Mouse (Mus musculus): ENCODE results near the gene Fkrp. TPM values are rescaled to one million over a fixed set of nuclear protein-coding genes. Genes with fewer than 3 reads are reported as not detected.

Fkrp gene
- 25.6 and 27.7 TPM in 2 replicates for polyA plus RNA-seq (2014; fragmentation: Nextera tagmentation; extraction: Ambion mirVana)

DNA sequence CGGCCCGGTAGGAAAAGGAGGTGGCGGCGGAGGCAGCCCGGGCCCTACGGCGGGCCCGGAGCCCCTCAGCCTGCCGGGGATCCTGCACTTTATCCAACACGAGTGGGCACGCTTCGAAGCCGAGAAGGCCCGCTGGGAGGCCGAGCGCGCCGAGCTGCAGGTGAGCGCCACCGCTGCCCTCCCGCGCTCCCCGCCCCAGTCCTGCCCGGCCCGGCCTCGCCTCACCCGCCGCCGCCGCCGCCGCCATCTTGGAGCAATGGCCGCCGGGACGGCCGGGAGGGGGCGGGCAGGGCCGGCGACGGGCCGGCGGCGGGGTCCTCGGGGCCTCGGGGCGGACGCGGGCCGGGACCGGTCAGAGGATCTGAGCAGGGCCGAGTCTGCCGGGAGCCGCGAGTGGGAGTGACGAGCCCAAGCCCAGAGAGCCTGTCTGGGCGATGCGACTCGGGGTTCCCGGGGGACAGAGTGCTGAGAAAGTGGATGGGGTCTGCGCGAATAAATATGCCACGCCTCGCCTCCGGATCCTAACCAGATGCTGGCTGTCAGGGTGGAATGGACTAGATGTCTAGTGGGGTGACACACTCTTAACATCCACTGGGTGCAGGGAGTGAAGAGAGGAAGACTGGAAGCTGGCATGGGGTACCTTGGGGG, at the start of gene Fkrp:
TSS of gene Fkrp (minus strand) at position 258 of the 648 bp plus-strand sequence.
- peaks cover 4% of the 10 kb centered on the region for H3K36me3 ChIP-seq (ENCODE audit: control insufficient read depth, insufficient read depth, low read length)
- H3K9ac ChIP-seq (ENCODE audit: low read depth, low read length) = peak within 1 kb of the TSS; percentile 100
- peak within 1 kb of the TSS; percentile 93 for H3K27ac ChIP-seq (ENCODE audit: low read depth, low read length)
- H3K4me3 ChIP-seq (ENCODE audit: low read depth, low read length) = peak within 1 kb of the TSS; percentile 95
- peak; percentile 62 for ATAC-seq (replicated peaks; ENCODE audit: insufficient number of reproducible peaks, low FRiP score, low TSS enrichment)
- under 1% methylated on average over 57 of the region's 64 CpGs for WGBS (ENCODE audit: insufficient replicate concordance)
- H3K4me1 ChIP-seq (ENCODE audit: control insufficient read depth, insufficient read depth, low read length) = peaks cover 51% of the 10 kb centered on the region
- peak within 1 kb of the TSS; percentile 99 for H3K4me2 ChIP-seq
- no peaks in the 10 kb centered on the region for H3K9me3 ChIP-seq (replicated peaks; ENCODE audit: control insufficient read depth, low read length)
- peaks cover 9% of the 10 kb centered on the region for H3K27me3 ChIP-seq (ENCODE audit: control insufficient read depth, insufficient read depth, low read length)

DNA sequence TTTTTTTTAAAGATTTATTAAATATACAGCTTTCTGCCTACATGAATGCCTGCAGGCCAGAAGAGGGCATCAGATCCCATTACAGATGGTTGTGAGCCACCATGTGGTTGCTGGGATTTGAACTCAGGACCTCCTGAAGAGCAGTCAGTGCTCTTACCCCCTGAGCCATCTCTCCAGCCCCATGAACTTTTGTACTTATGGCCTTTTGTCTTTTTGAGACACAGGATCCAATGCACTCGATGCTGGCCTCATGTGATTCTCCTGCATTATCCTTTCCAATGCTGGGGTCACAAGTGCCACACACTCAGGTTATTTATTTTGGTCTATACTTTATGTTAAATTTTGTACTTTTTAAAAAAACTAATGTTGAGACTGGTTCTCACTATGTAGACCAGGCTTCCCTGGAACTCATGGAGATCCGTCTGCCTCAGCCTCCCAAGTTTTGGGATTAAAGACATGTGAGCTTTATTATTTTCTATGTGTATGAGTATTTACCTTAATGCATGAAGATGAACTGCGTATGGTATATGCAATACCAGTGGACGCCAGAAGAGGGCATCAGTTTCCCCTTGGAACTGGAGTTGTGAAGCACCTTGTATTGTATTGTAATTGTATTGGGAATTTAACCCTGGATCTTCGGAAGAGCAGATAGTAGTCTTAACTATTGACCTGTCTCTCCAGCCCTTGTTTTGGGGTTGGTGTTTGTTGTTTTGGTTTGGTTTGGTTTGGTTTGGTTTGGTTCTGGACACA, 43.5 kb upstream of the Fkrp start:
- no peak for ATAC-seq (replicated peaks; ENCODE audit: insufficient number of reproducible peaks, low FRiP score, low TSS enrichment)
- no peak overlapping the region for H3K9ac ChIP-seq (ENCODE audit: low read depth, low read length)
- WGBS (ENCODE audit: insufficient replicate concordance) = 32% methylated on average over 5 of the region's 5 CpGs

DNA sequence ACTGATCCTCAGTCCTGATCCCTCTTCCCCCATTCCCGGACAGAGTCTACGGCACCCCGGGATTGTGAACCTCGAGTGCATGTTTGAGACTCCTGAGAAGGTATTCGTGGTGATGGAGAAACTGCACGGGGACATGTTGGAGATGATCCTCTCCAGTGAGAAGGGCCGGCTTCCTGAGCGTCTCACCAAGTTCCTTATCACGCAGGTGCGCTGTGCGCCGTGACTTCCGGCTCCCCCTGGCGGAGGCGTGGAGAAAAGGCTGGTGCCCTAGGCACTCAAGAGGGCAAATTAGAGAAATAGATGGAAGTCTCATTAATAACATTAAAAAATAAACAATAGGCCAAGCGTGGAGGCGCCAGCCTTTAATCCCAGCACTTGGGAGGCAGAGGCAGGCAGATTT, 41.8 kb upstream of the Fkrp start:
- H3K36me3 ChIP-seq (ENCODE audit: control insufficient read depth, insufficient read depth, low read length) = peaks cover 28% of the 10 kb centered on the region
- no peak overlapping the region for H3K4me3 ChIP-seq (ENCODE audit: low read depth, low read length)
- H3K27ac ChIP-seq (ENCODE audit: low read depth, low read length) = no peak overlapping the region
- H3K27me3 ChIP-seq (ENCODE audit: control insufficient read depth, insufficient read depth, low read length) = no peaks in the 10 kb centered on the region
- H3K9me3 ChIP-seq (replicated peaks; ENCODE audit: control insufficient read depth, low read length) = no peaks in the 10 kb centered on the region
- no peak overlapping the region for H3K9ac ChIP-seq (ENCODE audit: low read depth, low read length)
- no peak for ATAC-seq (replicated peaks; ENCODE audit: insufficient number of reproducible peaks, low FRiP score, low TSS enrichment)
- H3K4me1 ChIP-seq (ENCODE audit: control insufficient read depth, insufficient read depth, low read length) = no peaks in the 10 kb centered on the region
- 31% methylated on average over 17 of the region's 17 CpGs for WGBS (ENCODE audit: insufficient replicate concordance)
- H3K4me2 ChIP-seq = no peak overlapping the region

More for the DNA sequence above, 43.5 kb upstream of the Fkrp start:
- no peak overlapping the region for H3K4me3 ChIP-seq (ENCODE audit: low read depth, low read length)
- no peak overlapping the region for H3K4me2 ChIP-seq
- no peaks in the 10 kb centered on the region for H3K27me3 ChIP-seq (ENCODE audit: control insufficient read depth, insufficient read depth, low read length)
- peaks cover 25% of the 10 kb centered on the region for H3K36me3 ChIP-seq (ENCODE audit: control insufficient read depth, insufficient read depth, low read length)
- no peak overlapping the region for H3K27ac ChIP-seq (ENCODE audit: low read depth, low read length)
- no peaks in the 10 kb centered on the region for H3K9me3 ChIP-seq (replicated peaks; ENCODE audit: control insufficient read depth, low read length)
- H3K4me1 ChIP-seq (ENCODE audit: control insufficient read depth, insufficient read depth, low read length) = no peaks in the 10 kb centered on the region

DNA sequence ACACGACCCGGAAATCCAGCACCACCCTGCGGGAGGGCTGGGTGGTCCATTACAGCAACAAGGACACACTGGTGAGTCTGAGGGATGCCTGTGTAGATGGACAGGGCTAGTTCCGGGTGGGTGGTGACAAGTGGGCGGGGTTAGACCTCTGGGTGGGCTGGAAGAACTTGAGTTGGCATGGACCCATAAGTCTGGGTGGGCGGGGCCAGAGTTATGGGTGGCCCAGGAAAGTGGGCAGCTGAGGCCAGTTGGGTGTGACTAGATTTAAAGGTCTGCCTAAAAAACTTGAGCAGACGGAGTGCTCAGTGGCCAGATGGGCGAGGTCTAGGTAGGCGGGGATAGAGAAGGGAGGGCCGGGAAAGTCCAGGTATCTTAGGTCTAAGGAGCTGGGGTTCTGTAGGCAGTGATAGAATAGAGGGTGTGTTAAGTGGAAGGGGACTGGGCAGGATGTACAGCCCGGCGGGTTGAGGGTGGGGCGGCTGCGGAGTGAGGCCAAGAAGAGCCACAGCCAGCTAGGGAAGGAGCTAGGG, 36.8 kb upstream of the Fkrp start:
- Histone ChIP-seq H3K9me3 (replicated peaks; ENCODE audit: control insufficient read depth, low read length) (no peaks in the 10 kb centered on the region), H3K4me2 (no peak overlapping the region), H3K27me3 (ENCODE audit: control insufficient read depth, insufficient read depth, low read length) (no peaks in the 10 kb centered on the region), H3K4me1 (ENCODE audit: control insufficient read depth, insufficient read depth, low read length) (no peaks in the 10 kb centered on the region), H3K27ac (ENCODE audit: low read depth, low read length) (no peak overlapping the region), H3K9ac (ENCODE audit: low read depth, low read length) (no peak overlapping the region), H3K4me3 (ENCODE audit: low read depth, low read length) (no peak overlapping the region), H3K36me3 (ENCODE audit: control insufficient read depth, insufficient read depth, low read length) (peaks cover 51% of the 10 kb centered on the region)
- ATAC-seq (replicated peaks; ENCODE audit: insufficient number of reproducible peaks, low FRiP score, low TSS enrichment) = peak; percentile 43
- WGBS (ENCODE audit: insufficient replicate concordance) = 83% methylated on average over 14 of the region's 14 CpGs

DNA sequence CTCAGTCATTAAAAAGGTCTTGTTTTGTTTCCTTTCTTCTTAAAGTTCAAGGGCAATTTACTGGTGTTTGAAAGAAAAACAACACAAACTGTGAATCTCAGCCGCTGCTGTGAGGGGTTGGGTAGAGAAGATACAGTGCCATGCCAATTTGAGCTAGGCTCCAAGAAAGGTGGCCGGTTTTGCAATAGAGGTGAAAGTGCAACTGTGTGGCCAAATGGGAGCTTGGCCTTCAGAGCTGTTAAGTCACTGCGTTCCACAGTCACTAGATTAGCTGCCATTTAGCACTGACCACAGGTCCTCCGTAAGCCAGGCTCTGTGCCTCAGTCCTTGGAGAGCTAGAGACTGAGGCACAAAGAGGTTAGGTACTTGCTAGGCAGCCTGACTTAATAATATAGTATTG, 35.1 kb upstream of the Fkrp start:
- no peaks in the 10 kb centered on the region for H3K27me3 ChIP-seq (ENCODE audit: control insufficient read depth, insufficient read depth, low read length)
- no peak overlapping the region for H3K4me2 ChIP-seq
- no peak overlapping the region for H3K27ac ChIP-seq (ENCODE audit: low read depth, low read length)
- no peak for ATAC-seq (replicated peaks; ENCODE audit: insufficient number of reproducible peaks, low FRiP score, low TSS enrichment)
- H3K9me3 ChIP-seq (replicated peaks; ENCODE audit: control insufficient read depth, low read length) = no peaks in the 10 kb centered on the region
- H3K9ac ChIP-seq (ENCODE audit: low read depth, low read length) = no peak overlapping the region
- peaks cover 46% of the 10 kb centered on the region for H3K36me3 ChIP-seq (ENCODE audit: control insufficient read depth, insufficient read depth, low read length)
- no peaks in the 10 kb centered on the region for H3K4me1 ChIP-seq (ENCODE audit: control insufficient read depth, insufficient read depth, low read length)
- WGBS (ENCODE audit: insufficient replicate concordance) = 83% methylated on average over 4 of the region's 4 CpGs
- H3K4me3 ChIP-seq (ENCODE audit: low read depth, low read length) = no peak overlapping the region

DNA sequence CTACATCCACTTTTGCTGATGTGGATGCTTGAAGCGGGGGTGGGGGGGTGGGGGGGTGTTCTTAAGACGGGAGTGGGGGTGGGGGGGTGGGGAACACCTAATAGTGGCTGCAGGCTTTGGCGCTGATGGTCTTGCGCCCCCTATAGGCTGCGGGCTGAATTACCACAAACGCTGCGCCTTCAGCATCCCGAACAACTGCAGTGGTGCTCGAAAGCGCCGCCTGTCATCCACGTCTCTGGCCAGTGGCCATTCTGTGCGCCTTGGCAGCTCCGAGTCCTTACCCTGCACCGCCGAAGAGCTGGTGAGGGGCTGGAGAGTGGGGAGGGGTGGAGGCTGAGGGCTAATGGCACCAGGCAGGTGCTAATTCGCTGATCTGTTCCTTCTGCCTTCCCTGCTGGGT, 32.0 kb upstream of the Fkrp start:
- H3K36me3 ChIP-seq (ENCODE audit: control insufficient read depth, insufficient read depth, low read length) = peaks cover 22% of the 10 kb centered on the region
- H3K27me3 ChIP-seq (ENCODE audit: control insufficient read depth, insufficient read depth, low read length) = no peaks in the 10 kb centered on the region
- H3K4me2 ChIP-seq = no peak overlapping the region
- no peak overlapping the region for H3K27ac ChIP-seq (ENCODE audit: low read depth, low read length)
- ATAC-seq (replicated peaks; ENCODE audit: insufficient number of reproducible peaks, low FRiP score, low TSS enrichment) = no peak
- peaks cover 13% of the 10 kb centered on the region for H3K4me1 ChIP-seq (ENCODE audit: control insufficient read depth, insufficient read depth, low read length)
- 25% methylated on average over 17 of the region's 17 CpGs for WGBS (ENCODE audit: insufficient replicate concordance)
- no peak overlapping the region for H3K9ac ChIP-seq (ENCODE audit: low read depth, low read length)
- H3K9me3 ChIP-seq (replicated peaks; ENCODE audit: control insufficient read depth, low read length) = no peaks in the 10 kb centered on the region
- no peak overlapping the region for H3K4me3 ChIP-seq (ENCODE audit: low read depth, low read length)

DNA sequence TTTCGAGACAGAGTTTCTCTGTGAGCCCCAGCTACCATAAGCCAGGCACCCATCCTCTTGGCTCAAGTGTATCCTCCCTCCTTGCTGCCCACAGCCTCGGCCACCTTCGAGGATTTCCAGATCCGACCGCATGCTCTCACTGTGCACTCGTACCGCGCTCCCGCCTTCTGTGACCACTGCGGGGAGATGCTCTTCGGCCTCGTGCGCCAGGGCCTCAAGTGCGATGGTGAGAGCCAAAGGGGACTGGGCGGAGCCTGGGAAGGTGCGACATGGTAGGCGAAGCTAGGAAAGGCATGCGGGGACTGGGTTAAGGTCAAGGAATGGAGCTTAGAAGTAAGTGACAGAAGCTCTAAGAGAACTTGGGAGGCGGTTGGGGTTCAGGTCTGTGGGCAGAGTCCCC, 31.0 kb upstream of the Fkrp start:
- WGBS (ENCODE audit: insufficient replicate concordance) = 87% methylated on average over 19 of the region's 19 CpGs
- H3K4me2 ChIP-seq = no peak overlapping the region
- no peak for ATAC-seq (replicated peaks; ENCODE audit: insufficient number of reproducible peaks, low FRiP score, low TSS enrichment)
- H3K9me3 ChIP-seq (replicated peaks; ENCODE audit: control insufficient read depth, low read length) = no peaks in the 10 kb centered on the region
- H3K27me3 ChIP-seq (ENCODE audit: control insufficient read depth, insufficient read depth, low read length) = no peaks in the 10 kb centered on the region
- H3K9ac ChIP-seq (ENCODE audit: low read depth, low read length) = no peak overlapping the region
- H3K4me1 ChIP-seq (ENCODE audit: control insufficient read depth, insufficient read depth, low read length) = peaks cover 13% of the 10 kb centered on the region
- no peak overlapping the region for H3K4me3 ChIP-seq (ENCODE audit: low read depth, low read length)
- H3K27ac ChIP-seq (ENCODE audit: low read depth, low read length) = no peak overlapping the region
- H3K36me3 ChIP-seq (ENCODE audit: control insufficient read depth, insufficient read depth, low read length) = peaks cover 18% of the 10 kb centered on the region

DNA sequence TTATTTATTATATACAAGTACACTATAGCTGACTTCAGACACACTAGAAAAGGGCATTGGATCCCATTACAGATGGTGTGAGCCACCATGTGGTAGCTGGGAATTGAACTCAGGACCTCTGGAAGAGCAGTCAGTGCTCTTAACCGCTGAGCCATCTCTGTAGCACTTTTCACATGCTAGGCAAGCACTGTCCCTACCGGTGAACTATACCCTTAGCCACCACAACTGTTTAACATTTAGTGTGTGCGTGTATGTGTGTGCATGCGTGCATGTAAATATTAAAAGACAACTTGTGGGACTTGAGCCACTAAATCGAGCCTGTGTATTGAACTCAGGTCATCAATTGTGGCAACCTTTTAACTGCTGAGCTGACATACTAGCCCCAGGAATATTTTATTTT, 30.2 kb upstream of the Fkrp start:
- no peak overlapping the region for H3K4me3 ChIP-seq (ENCODE audit: low read depth, low read length)
- H3K9me3 ChIP-seq (replicated peaks; ENCODE audit: control insufficient read depth, low read length) = no peaks in the 10 kb centered on the region
- H3K36me3 ChIP-seq (ENCODE audit: control insufficient read depth, insufficient read depth, low read length) = peaks cover 18% of the 10 kb centered on the region
- no peak for ATAC-seq (replicated peaks; ENCODE audit: insufficient number of reproducible peaks, low FRiP score, low TSS enrichment)
- H3K27me3 ChIP-seq (ENCODE audit: control insufficient read depth, insufficient read depth, low read length) = no peaks in the 10 kb centered on the region
- no peak overlapping the region for H3K27ac ChIP-seq (ENCODE audit: low read depth, low read length)
- 89% methylated on average over 5 of the region's 5 CpGs for WGBS (ENCODE audit: insufficient replicate concordance)
- no peak overlapping the region for H3K4me2 ChIP-seq
- peaks cover 13% of the 10 kb centered on the region for H3K4me1 ChIP-seq (ENCODE audit: control insufficient read depth, insufficient read depth, low read length)
- no peak overlapping the region for H3K9ac ChIP-seq (ENCODE audit: low read depth, low read length)

All from heart, embryonic 11.5 days (tissue).